Mouse (Mus musculus) mouse trophoblast stem cell (cell line): ENCODE measurements around the gene Pitpnm2.
"Not testable (repeated sequence)": the region's sequence is repeated elsewhere in the genome, so short reads cannot be mapped to it uniquely, and the experiment has no call there.

Experiments
- in situ Hi-C, 2 experiments: fragments of 300-500 bp; cut with MseI, MboI; formaldehyde crosslinking; loops; 2 replicates in 1 of 2; 3 replicates in 1 of 2; pipeline ENCODE4 v1.15.1; 2025

Pitpnm2 gene

DNA sequence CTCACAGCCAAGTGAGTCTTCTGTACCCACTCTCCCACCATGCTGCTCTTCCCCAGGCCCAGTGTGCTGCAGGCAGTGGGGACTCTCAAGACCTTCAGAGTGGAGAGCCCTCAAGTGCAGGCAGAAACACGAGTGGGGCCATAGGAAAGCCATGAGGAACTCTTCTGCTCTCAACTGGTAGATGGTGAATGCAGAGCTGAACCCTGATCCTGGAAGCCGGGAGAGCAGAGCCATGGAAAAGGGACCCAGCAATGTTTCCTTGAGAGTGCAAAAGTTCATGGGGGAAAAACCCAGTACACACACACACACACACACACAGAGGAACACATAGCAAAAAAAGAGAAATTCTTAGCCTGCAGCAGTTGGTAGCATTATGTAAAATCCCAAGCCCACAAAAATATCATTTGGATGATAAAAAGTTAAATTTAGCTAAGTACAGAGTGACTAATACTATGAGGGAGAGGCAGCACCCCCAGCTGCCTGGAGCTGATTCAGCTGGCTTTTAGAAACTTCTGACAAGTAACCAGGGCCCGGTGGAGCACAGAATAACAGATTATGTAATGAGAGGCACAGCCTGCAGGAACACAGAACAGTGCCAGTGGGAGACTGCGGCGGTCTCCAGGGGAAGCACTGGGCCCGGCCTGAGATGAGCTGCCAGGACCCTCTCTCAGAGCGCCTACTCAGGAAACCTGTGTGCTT lies 28.4 kb downstream of the Pitpnm2 start:
- in situ Hi-C loops = no loop called here

- in situ Hi-C loops = no loop called here
Measured at GRCm38 (mm10) chr5:124220551-124220950, 29.0 kb downstream of the Pitpnm2 start.

GRCm38 (mm10) chr5:124219431-124219830 lies 30.1 kb downstream of the Pitpnm2 start:
- in situ Hi-C loops = no loop called here

GRCm38 (mm10) chr5:124218986-124219385 lies 30.6 kb downstream of the Pitpnm2 start:
- in situ Hi-C loops = no loop called here

DNA sequence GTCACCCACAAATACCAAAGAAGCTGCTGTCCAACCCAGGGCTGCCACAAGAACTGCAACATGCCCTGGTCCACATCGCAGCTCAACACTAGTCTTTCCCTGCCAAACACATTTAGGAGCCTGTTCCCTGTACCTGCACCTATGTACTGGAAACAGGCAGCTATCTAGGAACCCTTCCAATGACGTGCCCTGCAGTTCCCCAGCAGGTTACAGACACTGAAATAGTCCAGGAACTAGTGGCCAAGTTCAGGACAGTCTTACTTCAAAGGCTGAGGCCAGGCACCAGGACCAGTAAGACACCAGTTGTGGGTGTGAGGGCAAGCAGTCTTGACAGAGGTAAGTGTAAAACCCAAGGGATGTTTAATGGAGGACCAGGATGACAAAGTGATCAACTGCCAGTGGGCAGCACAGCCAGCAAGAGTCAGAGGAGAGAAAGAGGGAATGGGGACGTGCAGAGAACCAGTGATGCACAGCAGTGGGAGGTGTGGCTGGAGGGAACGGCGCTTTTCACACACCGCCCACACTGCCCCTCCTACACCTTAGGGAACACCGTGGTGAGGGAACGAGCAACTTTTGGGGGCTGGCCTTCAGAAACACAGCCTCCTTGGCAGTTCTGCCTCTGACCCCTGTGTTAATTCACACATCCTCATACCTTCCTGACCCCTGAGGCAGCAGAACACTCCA lies 31.9 kb downstream of the Pitpnm2 start:
- in situ Hi-C loops = no loop called here

- in situ Hi-C loops = not testable (repeated sequence)
Measured at GRCm38 (mm10) chr5:124217092-124217491, 32.5 kb downstream of the Pitpnm2 start.

- in situ Hi-C loops = no loop called here
Measured at GRCm38 (mm10) chr5:124216403-124216802, 33.2 kb downstream of the Pitpnm2 start.

- in situ Hi-C loops = no loop called here
Measured at GRCm38 (mm10) chr5:124215647-124216046, 33.9 kb downstream of the Pitpnm2 start.

DNA sequence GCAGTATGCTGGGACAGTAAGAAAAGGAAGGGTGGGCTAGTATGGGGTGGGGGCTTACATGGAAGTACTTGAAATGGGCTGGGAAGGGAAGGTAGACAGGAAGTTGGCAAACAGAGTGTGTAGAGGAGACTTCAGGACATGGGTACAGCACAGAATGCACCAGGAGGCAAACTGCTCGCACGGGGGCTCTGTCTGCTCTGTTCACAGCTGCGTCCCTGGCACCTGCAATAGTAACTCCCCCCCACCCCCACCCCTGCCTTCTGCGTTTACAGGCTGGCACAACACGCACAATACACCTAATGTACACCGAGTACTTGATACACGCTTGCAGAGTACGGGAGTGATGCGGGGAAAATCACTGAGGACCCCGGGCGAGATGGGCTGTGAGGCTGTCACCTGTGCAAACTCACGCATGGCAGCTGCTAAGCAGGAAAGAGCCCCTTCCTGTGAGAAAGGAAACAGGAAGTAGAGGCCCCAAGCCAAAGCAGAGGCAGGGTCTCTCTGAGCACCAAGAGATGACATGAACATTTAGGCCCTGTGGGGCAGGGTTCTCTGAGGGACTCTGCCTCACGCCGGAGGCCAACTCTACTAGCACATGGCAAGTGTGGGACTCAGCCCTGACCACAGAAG lies 34.9 kb downstream of the Pitpnm2 start:
- in situ Hi-C loops = no loop called here

DNA sequence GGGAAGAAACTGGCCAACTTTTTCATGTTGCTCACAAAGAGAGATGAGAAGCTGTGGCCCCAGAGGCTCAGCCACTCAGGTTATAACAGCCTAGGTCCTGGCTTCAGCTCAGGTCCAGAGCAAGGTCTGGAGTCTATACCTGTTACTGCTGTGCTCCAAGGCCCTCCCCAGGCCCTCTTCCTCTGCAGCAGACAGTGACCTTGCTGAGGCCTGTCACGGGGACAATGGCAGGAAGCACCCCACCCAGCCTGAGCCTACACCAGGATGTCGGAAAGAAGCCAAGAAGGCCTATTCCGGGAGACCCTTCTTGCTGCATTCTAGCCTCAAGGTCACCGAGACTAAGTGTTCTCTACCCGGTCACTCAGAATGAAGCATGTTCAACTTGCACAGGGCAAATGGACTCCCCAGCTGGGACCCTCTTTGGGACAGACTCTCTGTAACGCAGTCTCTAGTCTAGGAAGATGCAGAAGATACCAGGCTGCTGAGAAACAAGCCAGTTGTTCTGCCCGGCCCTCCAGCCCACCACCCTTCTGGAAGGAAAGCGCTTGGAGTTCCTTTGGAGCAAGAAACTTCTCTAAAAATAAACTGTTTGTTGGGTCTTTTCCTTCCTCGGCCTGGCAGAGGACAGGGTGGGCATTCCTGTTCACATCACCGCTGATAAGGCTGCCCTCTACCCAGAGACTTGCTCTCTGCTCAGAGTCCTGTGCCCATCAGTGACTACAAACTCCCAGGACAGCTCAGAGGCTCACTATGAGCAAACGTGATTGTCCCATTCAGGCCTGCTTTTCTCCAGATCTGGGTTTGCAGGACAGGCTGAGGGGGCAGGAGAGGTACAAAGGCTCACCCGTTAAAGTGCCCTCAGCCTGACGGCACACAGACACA lies 35.7 kb downstream of the Pitpnm2 start:
- in situ Hi-C loops = no loop called here

DNA sequence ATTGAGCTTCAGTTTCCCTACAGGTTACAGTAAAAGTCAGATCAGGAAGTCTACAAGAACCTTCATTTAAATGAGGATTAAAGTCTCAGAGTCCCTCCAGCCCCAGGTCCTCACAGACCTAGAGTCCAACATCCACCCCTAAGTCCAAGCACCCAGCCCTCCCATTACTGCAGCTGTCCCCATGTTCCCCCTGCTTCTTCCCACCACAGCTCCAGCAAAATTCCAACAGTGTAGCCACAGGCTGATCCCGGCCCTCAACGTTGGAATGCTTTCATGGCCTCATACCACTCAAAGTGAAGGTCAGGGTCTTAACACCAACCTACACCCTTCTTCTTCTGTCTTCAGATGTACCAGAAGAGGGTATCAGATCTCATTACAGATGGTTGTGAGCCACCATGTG lies 37.9 kb downstream of the Pitpnm2 start:
- in situ Hi-C loops = no loop called here

GRCm38 (mm10) chr5:124211234-124211633 lies 38.3 kb downstream of the Pitpnm2 start:
- in situ Hi-C loops = no loop called here

DNA sequence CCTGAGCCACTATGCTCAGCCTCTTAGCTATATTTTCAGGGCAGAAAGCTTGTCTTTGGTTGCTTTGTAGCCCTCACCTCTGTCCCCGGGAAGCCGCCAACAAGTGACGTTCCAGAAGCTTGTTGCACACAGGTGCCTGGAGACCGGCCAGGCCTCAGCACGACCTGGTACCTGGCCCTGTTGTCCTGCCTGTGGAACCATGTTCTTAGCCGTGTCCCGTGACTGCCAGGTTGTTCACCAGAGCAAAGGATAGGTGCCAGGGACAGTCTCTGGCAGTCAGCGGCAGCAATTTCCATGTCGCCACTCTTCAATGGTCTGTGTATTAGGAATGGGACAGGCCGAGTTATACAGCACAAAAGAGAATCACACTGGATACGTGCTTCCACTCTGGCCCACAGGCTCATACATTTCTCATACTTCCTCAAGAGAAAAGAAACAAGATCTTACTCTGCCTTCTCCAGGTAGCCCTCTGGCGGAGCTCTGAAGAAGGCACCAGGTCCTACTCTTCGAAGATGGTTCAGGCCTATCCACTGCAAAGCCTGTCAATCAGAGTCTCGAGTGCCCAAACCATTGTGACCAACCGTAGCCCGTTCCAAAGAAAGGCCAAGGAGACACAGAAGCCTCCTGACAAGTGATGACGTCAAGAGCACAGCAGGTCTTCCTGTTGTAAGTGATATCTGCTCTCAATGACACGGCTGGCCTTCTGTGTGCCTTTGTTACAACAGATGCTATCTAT lies 39.1 kb downstream of the Pitpnm2 start:
- in situ Hi-C loops = no loop called here

DNA sequence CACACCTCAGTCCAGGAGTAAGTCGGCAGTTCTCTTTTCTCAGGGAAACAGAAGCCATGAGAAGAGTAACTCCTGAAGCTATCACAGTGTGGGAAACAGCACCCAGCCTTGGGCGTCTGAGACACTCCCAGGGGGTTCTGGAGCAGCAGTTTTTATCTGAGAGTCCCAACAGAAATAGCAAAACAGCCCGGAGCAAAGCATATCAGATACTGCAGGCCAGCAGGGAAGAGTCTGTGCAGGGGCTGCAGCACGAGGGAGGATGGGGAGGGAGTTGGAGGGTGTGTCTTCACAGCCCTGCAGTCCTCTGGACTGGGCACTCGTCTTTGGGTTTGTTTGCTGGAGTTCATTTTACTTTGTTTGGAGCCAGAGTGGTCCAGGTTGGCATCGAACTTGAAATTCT lies 39.7 kb downstream of the Pitpnm2 start:
- in situ Hi-C loops = no loop called here

GRCm38 (mm10) chr5:124208030-124208429 lies 41.5 kb downstream of the Pitpnm2 start:
- in situ Hi-C loops = no loop called here

GRCm38 (mm10) chr5:124206481-124207038 lies 43.0 kb downstream of the Pitpnm2 start:
- in situ Hi-C loops = no loop called here

- in situ Hi-C loops = no loop called here
Measured at GRCm38 (mm10) chr5:124205809-124206380, 43.7 kb downstream of the Pitpnm2 start.

GRCm38 (mm10) chr5:124205211-124205610 lies 44.3 kb downstream of the Pitpnm2 start:
- in situ Hi-C loops = no loop called here

- in situ Hi-C loops = no loop called here
Measured at GRCm38 (mm10) chr5:124204127-124204794, 45.3 kb downstream of the Pitpnm2 start.

- in situ Hi-C loops = no loop called here
Measured at GRCm38 (mm10) chr5:124203251-124203650, 46.3 kb downstream of the Pitpnm2 start.
